Mouse (Mus musculus) layer of hippocampus, adult 9-10 months (tissue): ENCODE measurements around the gene Gm16181.
A peak's percentile ranks its signal among the peaks of the same experiment; 100 is the strongest.

Source experiments
- DNase-seq: peaks from one replicate; pipeline ENCODE4 v3.0.0; 2022; ENCODE audit warnings: low spot score

Gm16181 gene

DNA sequence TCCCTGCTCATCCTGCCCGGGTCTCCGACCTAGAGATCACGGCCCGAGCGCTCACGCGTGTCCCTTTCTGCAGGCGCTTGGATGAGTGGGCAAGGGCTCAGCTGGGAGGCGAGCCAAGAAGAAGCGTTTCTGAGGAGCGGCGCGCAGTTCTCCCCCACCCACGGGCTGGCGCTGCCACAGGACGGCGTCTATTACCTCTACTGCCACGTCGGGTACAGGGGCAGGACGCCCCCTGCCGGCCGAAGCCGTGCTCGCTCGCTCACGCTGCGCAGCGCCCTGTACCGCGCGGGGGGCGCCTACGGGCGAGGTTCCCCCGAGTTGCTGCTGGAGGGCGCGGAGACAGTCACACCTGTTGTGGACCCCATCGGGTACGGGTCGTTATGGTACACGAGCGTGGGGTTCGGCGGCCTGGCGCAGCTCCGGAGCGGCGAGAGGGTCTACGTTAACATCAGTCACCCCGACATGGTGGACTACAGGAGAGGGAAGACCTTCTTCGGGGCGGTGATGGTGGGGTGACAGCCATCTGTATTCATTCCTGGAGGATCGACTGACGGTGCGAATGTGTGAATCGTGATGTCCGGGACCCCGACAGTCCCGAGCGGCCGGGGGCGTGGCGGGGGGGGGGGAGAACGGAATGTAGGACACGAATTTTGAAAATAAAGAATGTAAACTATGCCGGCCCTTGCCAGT lies 24.9 kb upstream of the Gm16181 start:
- no peak for DNase-seq

DNA sequence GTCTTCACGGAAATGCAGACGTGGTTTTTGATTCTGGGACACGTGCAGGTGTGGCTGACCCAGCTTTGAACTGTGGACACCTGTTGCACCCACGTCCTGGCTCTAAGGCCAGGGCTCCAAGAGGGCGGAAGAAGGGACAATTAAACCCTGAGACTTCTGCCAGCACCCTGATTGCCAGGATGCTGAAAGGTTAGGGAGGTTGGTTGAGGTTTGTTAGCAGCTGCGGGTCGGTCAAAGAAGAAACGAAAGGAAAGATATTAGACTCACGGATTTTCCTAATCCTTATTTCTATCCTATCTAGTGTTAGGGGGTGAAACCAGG lies 24.4 kb upstream of the Gm16181 start:
- no peak for DNase-seq

DNA sequence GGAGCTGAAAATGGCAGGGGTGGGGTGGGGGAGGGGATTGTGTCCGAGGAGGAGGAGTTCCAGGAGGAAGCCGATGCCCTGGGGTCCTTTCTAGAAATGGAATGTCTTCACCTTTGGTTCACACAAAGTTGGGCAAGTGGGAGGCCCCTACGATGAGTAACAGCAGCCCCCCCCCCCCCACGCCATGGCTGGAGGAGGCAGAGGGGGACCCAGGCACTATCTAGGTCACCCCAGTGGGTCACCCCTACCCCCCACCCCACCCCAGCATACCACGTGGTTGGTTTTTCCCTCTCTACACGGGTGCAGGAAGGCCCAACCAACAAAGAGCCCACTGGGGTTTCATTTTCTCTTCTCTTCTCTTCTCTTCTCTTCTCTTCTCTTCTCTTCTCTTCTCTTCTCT lies 23.5 kb upstream of the Gm16181 start:
- DNase-seq = no peak

DNA sequence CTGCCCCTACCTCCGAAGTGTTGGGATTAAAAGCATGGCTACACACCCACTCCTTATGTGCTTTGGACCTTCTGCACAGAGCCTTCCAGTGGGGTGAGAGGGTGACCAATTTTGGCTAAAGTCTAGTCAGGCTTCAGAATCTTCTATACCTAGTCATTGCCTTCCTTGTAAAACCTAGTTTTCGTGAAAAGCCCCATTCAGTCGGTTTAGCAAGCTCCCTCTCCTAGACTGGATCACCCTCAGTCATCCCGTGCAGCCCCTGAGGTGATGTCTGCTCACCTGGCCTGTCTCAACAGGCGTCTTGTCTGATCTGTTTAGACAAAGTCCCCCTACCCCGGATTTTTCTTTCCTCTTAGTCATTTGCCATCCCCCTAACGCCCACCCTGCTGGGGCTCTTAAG lies 22.6 kb upstream of the Gm16181 start:
- no peak for DNase-seq

DNA sequence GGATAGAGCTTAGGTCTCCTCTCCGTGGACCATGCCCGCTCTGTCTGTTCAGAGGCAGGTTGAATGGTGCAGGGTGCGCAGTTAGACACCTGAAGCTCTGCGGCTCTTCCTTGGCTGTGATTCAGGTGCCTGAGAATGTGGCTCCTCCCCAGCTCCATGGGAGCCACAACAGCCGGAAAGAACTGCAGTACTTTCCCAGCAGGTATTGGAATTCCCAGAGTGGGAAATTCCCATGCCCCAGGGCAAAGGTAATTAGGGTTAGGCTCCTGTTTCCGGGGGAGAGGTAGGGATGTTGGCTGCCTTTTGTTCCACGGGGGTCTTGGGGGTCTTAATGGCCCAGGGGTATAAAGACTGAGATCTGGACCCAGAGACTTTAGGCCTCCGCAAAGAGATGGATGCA lies 21.7 kb upstream of the Gm16181 start:
- no peak for DNase-seq

DNA sequence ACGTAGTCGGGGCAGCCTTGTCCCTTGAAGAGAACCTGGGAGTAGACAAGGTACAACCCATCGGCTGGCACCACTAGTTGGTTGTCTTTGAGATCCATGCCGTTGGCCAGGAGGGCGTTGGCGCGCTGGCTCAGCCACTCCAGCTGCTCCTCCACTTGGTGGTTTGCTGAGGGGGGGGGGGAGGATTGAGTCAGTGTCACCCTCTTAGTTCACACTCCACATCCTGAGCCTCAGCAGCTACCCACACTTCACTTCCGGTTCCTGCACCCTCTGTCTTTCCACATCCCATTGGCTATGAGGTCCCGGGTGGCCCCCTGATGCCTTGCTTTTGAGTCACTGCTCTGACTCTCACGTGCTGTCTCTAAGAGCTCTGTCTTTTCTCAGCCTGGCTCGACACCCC lies 20.2 kb upstream of the Gm16181 start:
- no peak for DNase-seq

DNA sequence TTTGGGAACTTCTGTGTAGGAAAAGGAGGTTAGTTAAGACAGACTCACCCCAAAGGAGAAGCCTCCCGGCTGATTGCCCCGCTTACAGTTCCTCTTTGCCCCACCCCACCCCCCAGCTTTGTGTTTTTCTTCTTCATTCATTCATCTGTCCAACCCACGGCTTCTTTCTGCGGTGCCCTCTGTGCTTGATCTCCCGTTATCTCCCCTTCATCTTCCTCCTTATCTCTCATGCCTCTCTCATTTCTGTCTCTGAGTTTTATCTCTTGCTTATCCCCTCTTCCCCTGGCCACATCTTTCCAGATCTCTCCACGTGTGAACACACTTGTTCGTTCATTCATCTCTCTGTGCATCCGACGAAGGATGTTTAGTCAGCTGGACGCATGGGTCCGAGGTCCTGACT lies 19.5 kb upstream of the Gm16181 start:
- DNase-seq = no peak

DNA sequence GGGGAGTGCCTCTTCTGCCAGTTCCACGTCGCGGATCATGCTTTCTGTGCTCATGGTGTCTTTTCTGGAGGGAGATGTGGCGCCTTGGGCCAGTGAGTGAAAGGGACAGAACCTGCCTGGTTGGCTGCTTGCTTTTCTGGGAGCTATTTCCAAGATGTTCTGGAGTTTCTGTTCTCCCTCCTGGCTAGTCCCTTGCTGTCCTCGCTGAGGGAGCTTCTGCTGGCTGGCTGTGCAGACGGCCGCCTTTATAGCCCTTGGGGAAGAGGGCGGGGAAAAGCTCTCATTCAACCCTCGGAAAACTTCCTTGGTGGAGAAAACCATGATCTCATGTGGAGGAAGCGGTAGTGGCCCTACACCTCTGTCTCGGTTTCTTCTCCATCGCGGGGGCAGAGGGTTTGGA lies 18.8 kb upstream of the Gm16181 start, which contains the start of gene Tnf:
Gene Tnf (minus strand): TSS at position 221 of the 400 bp plus-strand sequence.
- no peak for DNase-seq

DNA sequence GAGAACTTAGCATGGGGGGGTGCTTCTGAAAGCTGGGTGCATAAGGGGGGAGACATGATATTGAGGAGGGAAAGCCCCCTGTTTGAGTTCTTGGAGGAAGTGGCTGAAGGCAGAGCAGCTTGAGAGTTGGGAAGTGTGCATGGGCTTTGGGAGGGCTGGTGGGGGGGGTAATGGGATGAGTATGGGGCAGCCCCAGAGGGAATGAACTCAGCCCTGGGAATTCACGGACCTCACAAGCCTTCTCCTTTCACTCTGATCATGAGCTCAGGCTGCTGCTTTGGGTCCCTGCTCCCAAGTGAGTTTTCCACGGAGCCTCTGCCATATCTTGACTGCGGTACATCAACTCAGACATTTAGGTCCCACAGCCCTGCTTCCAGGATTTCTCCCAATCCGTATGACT lies 18.2 kb upstream of the Gm16181 start:
- DNase-seq = no peak

DNA sequence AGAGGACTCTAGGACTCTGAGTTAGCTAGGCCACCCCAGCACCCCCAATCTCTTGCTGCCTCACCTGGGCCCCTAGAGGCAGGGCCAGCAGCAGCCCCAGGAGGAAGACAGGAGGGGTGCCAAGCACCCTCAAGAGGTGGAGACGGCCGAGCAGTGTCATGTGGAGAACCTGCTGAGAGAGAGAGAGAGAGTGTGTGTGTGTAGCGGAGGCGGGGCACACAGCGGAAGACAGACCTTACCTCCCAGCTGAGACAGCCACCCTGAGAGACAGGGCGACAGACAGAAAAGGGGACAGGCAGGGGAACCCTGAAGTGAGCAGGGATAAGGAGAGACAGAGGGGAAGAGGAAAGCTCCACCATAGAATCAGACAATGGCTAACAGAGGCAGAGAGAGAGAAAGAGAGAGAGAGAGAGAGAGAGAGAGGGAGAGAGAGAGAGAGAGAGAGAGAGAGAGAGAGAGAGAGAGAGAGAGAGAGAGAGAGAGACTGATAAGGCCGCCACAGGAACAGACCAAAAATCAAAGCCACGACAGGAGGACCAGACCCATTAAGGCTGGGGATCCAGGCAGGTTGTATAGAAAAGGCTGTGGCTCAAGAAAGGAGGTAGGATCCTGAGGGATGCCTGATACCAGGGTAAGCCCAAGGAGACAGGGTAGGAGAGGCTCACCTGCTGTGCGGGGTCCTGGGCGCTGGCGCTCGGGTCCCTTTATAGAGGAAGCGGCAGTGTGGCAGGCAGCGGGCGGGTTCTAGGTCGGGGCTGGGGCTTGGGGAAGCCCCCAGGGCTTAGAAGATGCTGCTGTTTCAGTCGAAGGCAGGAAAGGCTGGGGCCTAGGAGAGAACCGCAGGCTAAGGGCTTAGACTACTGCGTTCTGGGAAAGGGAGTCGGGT lies 15.9 kb upstream of the Gm16181 start, which contains the start of gene Lta:
Gene Lta (minus strand): TSS at position 858 of the 886 bp plus-strand sequence.
- DNase-seq = no peak

DNA sequence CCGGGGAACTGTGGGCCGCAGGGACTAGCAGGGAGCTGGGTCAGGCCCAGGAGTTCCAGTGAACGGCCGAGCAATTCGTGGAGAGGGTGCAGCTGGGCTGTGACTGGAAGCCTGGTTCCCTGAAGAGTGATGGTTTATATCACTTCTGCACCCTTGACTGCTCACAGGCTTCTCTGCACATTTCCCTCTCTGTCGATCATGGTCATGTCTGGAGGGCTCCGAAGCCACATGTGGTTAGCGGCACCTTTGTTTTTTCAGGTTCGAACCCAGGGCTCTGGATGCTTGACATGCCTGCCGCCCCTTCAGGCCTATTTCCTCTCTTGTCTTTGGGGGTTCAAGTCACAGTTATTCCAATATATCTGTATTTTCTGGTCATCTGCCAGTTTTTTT lies 15.3 kb upstream of the Gm16181 start:
- DNase-seq = no peak

DNA sequence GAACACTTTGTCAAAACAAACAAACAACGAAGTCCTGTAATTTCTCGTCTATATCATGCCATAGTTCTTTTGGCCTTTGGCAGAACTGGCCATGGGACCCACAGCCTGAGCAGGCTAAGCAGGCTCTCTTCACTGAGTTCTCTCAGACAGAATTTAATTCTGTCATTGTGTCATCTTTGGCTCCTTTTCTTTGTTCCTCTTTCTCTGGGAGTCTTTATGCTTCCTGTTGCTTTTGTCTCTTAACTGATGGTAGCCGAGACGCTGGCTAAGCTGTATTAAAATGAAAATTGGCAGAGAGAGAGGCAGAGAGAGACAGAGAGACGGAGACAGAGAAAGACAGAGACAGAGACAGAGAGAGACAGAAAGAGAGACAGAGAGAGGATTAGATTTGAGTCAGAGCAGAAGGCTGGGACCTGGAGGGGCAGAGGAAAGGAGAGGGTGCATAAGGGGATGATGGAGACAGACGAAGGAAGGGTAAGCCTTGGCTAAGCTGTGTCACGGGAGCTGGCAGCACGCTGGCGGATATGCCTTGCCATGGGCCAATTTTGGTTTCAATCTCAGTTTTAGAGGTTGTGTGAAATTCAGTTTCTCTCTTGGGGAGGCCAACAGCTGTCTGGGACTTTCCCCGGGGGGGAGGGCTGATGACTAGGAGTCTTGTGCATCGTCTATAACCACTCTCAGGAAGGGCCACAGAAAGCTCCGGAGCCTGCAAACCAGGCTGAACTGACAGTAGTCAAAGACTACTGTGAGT lies 10.7 kb upstream of the Gm16181 start:
- DNase-seq = no peak

DNA sequence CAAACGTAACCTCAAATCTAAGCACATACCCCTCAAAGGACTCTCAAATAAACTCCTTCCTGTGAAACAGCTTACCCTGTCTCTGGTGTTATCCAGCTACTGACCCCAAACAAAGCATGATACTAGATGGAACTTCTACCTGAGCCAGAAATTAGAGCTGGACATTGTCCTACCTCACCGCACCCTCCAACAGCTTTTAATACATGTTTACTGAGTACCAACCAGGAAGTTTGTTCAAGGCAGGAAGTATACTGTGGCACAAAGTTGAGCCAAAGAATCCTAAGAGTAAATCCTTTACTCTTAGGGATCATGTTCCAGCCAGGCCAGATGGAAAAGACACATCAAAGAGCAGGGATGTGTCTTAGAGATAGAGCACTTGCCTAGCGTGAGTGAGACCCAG lies 10.0 kb upstream of the Gm16181 start:
- DNase-seq = no peak

DNA sequence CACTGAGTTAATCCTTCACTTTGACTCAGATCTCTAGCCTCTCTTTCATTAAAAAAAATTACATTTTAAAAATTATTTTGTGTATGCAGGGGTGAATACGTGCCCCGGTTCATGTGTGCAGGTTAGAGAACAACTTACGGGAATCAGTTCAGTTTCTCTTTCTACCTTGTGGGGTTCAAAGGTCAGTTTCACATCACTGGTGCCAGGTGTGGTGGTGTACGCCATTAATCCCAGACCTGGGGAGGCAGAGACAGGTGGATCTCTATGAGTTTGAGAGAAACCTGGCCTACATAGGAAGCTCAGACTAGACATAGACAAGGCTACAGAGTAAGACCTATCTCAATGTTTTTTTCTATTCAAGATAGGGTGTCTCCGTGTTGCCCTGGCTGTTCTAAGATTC lies 7.6 kb upstream of the Gm16181 start:
- no peak for DNase-seq

DNA sequence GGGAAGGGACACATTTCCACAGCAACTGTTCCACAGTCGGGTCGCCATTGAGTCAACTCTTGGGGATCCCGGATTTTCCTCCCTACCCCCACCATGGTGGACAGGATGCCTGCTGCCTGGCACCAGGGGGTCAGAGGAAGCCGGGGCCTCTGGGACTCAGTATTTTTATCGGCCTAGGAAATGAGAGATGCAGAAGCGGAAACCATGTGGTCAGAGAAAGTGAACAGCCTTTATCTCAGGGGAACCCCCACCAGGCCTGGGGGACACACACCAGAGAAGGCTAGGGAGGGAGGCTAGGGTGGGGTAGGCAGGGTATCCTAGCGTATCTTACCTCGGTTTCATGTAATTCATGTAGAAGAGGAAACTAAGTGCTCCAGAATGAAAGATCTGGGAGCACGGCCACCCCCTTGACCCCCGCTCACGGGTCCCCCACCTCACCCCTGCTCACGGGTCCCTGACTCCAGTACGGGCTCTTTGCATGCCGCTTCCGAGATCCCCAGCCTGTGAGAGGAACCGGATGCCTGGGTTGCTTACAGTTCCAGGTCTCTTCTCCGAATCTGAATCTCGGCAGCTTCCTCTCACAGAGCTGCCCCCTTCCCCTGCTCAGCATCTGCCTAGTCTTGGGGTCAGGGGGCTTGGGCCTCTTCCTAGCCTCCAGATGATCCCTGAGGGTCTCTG lies 2.0 kb upstream of the Gm16181 start:
- no peak for DNase-seq

DNA sequence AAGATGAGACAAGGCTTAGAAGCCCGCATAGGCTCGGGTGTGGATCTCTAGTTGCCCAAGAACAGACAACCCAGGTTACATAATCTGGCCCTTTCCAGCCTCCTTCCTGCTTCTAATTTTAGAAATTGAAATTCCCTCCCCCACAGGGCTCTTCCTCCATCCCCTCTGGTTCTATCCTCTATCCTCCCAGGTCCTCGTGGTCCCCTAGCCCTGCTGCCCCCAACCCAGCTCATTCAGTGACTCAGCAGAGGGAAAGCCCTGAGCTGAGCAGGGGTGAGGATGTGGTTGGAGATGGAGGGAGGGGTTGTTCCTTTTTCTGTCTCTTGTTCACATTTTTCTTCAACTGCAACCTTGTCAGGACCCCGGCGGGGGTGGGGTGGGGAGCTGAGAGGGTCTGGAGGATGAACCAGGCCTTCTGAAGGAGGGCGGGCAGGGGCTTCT lies 1.0 kb upstream of the Gm16181 start:
- no peak for DNase-seq

DNA sequence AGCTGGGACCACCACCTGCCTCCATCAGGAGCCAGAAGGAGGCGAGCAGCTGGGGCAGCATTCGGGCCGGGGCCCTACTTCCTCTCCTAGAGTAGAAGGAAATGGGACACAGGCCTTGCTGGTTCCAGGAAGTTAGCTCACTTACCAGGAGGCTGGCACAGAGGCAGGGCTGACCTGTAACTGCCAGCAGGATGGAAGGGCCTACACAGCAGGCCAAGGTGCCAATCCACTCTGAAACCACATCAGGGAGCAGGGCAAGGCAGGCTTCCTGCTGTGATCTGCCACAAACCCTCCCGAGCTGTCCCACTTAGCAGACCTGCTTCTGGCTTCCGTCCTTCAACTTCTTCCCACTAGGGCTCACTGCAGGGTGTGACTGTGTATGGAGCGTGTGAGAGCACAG lies 1.7 kb downstream of the Gm16181 start:
- no peak for DNase-seq

DNA sequence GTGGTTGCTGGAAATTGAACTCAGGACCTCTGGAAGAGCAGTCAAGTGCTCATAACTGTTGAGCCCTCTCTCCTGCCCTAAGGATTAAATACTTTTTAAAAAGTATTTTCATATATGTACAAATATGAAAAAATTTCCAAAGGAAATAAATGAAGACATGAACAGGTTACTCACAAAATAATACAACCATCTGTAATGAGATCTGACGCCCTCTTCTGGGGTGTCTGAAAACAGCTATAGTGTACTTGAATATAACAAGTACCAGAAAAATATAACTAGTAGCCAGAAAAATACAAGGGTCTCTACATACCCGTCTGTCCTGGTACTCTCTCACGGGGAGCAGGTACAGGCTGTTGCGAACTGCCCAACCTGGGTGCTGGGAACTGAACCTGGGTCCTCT lies 4.0 kb downstream of the Gm16181 start:
- no peak for DNase-seq

DNA sequence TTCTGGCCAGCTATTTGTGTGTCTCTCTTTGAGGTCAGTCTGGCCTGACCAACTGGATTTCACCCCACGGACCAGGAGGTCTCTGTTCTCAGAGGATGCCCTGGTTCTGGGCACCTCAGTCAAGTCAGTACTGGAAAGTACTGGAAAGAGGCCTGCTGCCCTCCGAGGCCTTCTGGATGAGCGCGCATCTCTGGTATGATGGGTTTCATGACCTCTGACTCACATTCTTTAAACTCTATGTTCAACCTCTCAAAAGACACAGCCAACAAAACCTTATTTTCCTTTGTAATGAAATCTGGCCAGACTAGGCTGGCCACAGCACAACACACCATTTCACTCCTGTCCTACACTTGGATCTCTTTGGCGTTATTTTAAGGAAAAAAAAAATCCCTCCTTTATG lies 4.8 kb downstream of the Gm16181 start:
- DNase-seq = no peak

DNA sequence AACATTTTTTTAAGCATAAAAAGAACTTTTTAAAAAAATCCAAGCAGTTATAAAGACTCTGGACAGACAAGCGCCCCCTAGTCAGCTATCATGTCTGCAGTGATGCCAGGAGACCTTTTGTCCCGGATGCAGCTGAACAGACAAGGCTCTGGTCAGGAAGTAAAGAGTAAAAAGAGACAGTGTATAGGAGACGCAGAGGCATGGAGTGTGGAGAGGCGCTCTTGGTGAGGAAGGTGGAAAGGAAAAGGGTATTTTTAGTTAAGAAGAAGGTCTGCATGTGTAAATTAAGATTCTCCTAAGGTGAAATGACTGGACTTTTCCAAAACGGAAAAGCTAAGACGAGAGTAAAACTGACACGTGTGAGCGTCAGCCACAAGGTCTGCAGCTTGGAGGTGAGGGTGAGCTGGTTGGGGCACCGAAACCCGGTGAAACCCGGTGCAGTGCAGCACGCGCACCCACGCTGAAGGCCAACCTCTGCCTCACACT lies 6.0 kb downstream of the Gm16181 start:
- no peak for DNase-seq

DNA sequence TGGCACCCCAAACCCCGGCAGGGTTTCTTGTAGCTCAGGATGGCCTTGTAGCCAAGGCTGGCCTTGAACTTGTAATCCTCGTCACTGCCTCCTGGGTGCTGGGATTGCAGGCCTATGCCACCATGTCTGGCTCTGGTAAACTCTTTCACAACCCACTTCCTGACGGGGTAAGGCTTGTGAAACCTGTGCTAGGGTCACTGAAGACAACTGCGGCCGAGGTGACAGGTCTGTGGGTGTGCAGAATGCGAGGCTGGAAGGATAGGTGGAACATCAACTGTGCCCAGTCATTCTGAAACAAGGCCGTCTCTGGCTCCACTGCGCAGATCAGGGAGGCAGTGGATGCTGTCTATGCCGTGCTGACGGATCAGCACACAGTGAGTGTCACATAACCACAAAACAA lies 10.4 kb downstream of the Gm16181 start:
- DNase-seq = no peak

DNA sequence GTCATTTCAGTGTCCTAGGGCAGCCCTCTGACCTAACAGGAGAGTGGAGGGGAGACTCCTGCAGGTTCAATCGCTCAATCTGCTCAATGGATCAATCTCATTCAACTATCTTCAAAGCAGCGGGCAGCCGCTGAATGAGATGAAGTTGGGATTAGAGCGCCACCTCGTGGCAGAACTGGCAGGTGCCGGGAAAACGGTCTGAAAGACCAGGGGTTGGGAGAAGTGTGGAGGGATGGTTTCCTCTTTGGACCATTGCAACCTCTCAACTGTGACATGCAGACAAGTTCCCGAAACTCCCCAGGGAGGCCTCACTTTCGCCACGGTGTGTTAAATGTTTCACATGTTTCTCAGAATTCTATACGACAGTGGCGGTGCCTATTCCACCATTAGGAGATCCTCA lies 11.4 kb downstream of the Gm16181 start:
- peak; percentile 89 for DNase-seq
